Mouse (Mus musculus) adrenal gland, postnatal 36 days (tissue): ENCODE results near the gene Zfp936. TPM values are rescaled to one million over a fixed set of nuclear protein-coding genes. Genes with fewer than 3 reads are reported as not detected.
A peak's percentile ranks its signal among the peaks of the same experiment; 100 is the strongest.
"Not testable (repeated sequence)": the region's sequence is repeated elsewhere in the genome, so short reads cannot be mapped to it uniquely, and the experiment has no call there.

Experiments
- DNase-seq, 2 experiments: peaks; one replicate each; pipeline ENCODE4 v3.0.0; 2021; ENCODE audit warnings: mixed read lengths in 1 of 2
- long read RNA-seq, 2 experiments: library from polyadenylated mRNA; stranded (forward); transcript quantifications; one replicate each; pipeline ENCODE4 v2.0.0; 2021; ENCODE audit warnings: borderline sequencing depth in 2 of 2
- microRNA-seq: library from miRNA; unstranded; fragments of <30 nt; microRNA quantifications from one replicate; pipeline ENCODE4 v1.2.0, GENCODE M21; 2021
- total RNA-seq, 2 experiments: library from RNA; stranded (reverse); gene quantifications; 2 replicates each; pipeline ENCODE4 v1.2.3; 2021

The Zfp936 gene
- total RNA-seq, result not detected
- long read RNA-seq, experiment 1, result 0 reads
- long read RNA-seq, experiment 2, result 0 reads

GRCm38 (mm10) chr7:43113929-43114328 lies at the start of gene Zfp936:
Gene Zfp936, plus strand, starts transcription at chr7:43114229.
- not testable (repeated sequence) for DNase-seq

GRCm38 (mm10) chr7:43077831-43078230 lies 36.2 kb upstream of the Zfp936 start:
- no peak for DNase-seq

- not testable (repeated sequence) for DNase-seq
Observed at GRCm38 (mm10) chr7:43128691-43129090, 14.7 kb downstream of the Zfp936 start.

GRCm38 (mm10) chr7:43164121-43164520 lies 50.1 kb downstream of the Zfp936 start:
- DNase-seq, result not testable (repeated sequence)

GRCm38 (mm10) chr7:43167101-43167500 lies 53.1 kb downstream of the Zfp936 start:
- DNase-seq, result not testable (repeated sequence)

GRCm38 (mm10) chr7:43167811-43168210 lies 53.8 kb downstream of the Zfp936 start:
- not testable (repeated sequence) for DNase-seq

- DNase-seq, result not testable (repeated sequence)
Observed at GRCm38 (mm10) chr7:43168212-43168611, 54.2 kb downstream of the Zfp936 start.

- DNase-seq, result no peak
Observed at GRCm38 (mm10) chr7:43177003-43177702, 63.1 kb downstream of the Zfp936 start.

GRCm38 (mm10) chr7:43213781-43214180 lies 99.8 kb downstream of the Zfp936 start:
- peak; percentile 21 to 23 for DNase-seq

Small RNA genes within 50 kb of the gene (microRNA-seq; reads per million reads assigned to microRNA genes)
- not detected for gene Gm22707

Other genes starting within 250 kb of the Zfp936 start
- under 1 TPM; 0.13 to 0.16 TPM for gene Gm2381, start 247.0 kb upstream of the Zfp936 start, total RNA-seq
- not detected for gene Vmn2r63, start 180.4 kb upstream of the Zfp936 start, total RNA-seq
- not detected for gene Gm9268, start 95.5 kb upstream of the Zfp936 start, total RNA-seq
- 10 to 100 TPM; 19.1 to 24.9 TPM for gene Zfp715, start 199.1 kb downstream of the Zfp936 start, total RNA-seq
- gene Siglecf, start 237.1 kb downstream of the Zfp936 start, total RNA-seq, result under 1 TPM in 1 of 2 experiments, not detected in 1; 0.20 TPM